Mouse (Mus musculus) forebrain, embryonic 14.5 days (tissue): ENCODE measurements at regions not wholly inside any gene's neighbourhood (a gene's known extent, or its start where the extent isn't known, plus 50 kb on each side); places are given as distances from the start of the nearest gene placed in this dataset.

ENCODE experiments used
- ATAC-seq: fragments of 200-750 bp; cut with Nextera tagmentation; 2 replicates; pipeline ENCODE4 v1.8.0; 2017; ENCODE audit warnings: mild to moderate bottlenecking, moderate library complexity
- DNase-seq: peaks from one replicate; pipeline ENCODE4 v3.0.0-alpha.2; 2015; ENCODE audit warnings: low spot score
- H3K27ac ChIP-seq: fragments of 300-500 bp; sonication (generic); 2 replicates; pipeline ENCODE4 v1.5.1; 2014; ENCODE audit warnings: low read depth, mild to moderate bottlenecking, control low read depth, low read length, moderate library complexity
- H3K27me3 ChIP-seq: fragments of 300-500 bp; sonication (generic); replicated peaks from 2 replicates; pipeline ENCODE4 v1.6.1; 2014; ENCODE audit warnings: low read length, control low read depth, mixed read lengths; ENCODE audit not compliant: control insufficient read depth, insufficient read depth
- H3K36me3 ChIP-seq: fragments of 300-500 bp; sonication (generic); 2 replicates; pipeline ENCODE4 v1.6.1; 2014; ENCODE audit warnings: low read length, control low read depth; ENCODE audit not compliant: control insufficient read depth, insufficient read depth
- H3K4me1 ChIP-seq: fragments of 300-500 bp; sonication (generic); 2 replicates; pipeline ENCODE4 v1.6.1; 2014; ENCODE audit warnings: antibody characterized with exemption, low read length, control low read depth; ENCODE audit not compliant: control insufficient read depth, insufficient read depth
- H3K4me2 ChIP-seq: fragments of 300-500 bp; sonication (generic); 2 replicates; pipeline ENCODE4 v1.6.1; 2014; ENCODE audit warnings: mild to moderate bottlenecking, control low read depth, low read length
- H3K4me3 ChIP-seq: fragments of 300-500 bp; sonication (generic); 2 replicates; pipeline ENCODE4 v1.5.1; 2014; ENCODE audit warnings: low read depth, low read length, control low read depth
- H3K9ac ChIP-seq: fragments of 300-500 bp; sonication (generic); 2 replicates; pipeline ENCODE4 v1.6.1; 2014; ENCODE audit warnings: mild to moderate bottlenecking, low read length, control low read depth, moderate library complexity
- H3K9me3 ChIP-seq: fragments of 300-500 bp; sonication (generic); replicated peaks from 2 replicates; pipeline ENCODE4 v1.6.1; 2016; ENCODE audit warnings: low read length, control low read depth, mixed read lengths; ENCODE audit not compliant: control insufficient read depth
- whole genome bisulfite sequencing: fragments of 180-500 bp; shearing (Covaris S2); extraction: QIAGEN DNeasy Blood & Tissue Kit; methylation state at CpG from one replicate; pipeline ENCODE4 v1.1.7; 2014; 5-methylcytosine and 5-hydroxymethylcytosine counted together

GRCm38 (mm10) chr7:37006921-37007320 lies 309.0 kb downstream of the Tshz3 start:
- Histone ChIP-seq H3K27me3 (no peaks in the 10 kb centered on the region), H3K36me3 (no peaks in the 10 kb centered on the region), H3K27ac (no peak overlapping the region), H3K4me3 (no peak overlapping the region), H3K4me1 (no peaks in the 10 kb centered on the region), H3K9me3 (no peaks in the 10 kb centered on the region), H3K4me2 (no peak overlapping the region), H3K9ac (no peak overlapping the region)
- DNase-seq (no peak), ATAC-seq (no peak)
- WGBS: 68% methylated on average over 10 of the region's 10 CpGs

- Histone ChIP-seq H3K27ac (no peak overlapping the region), H3K27me3 (no peaks in the 10 kb centered on the region), H3K4me1 (no peaks in the 10 kb centered on the region), H3K4me2 (no peak overlapping the region), H3K9ac (no peak overlapping the region), H3K36me3 (no peaks in the 10 kb centered on the region), H3K4me3 (no peak overlapping the region), H3K9me3 (no peaks in the 10 kb centered on the region)
- 86% methylated on average over 6 of the region's 6 CpGs for WGBS
- ATAC-seq: no peak
- no peak for DNase-seq
Observed at GRCm38 (mm10) chr7:37011180-37011754, 313.3 kb downstream of the Tshz3 start.

DNA sequence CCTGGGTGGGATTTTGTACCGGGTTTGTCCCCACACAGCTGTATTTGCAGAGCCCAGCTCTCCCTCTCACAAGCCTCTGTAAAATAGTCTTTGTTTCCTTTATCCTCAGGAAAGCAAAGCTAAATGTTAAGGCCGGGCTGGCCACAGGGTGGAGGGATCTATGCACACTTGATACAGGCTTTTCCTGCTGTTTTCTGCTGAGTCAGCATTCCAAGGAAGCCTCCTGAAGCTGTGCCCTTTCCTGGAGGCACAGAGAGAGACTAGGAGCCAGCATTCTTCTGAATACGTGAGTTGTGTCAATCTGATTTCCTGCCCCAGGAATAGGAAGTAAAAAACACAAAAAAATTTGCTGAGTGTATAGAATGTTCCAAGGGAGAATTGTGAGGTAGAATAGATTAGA lies 322.2 kb downstream of the Tshz3 start:
- WGBS: 63% methylated on average over 3 of the region's 3 CpGs
- no peak overlapping the region for H3K27ac ChIP-seq
- H3K27me3 ChIP-seq: no peaks in the 10 kb centered on the region
- no peak overlapping the region for H3K4me3 ChIP-seq
- ATAC-seq: no peak
- no peak overlapping the region for H3K4me2 ChIP-seq
- no peak overlapping the region for H3K9ac ChIP-seq
- DNase-seq: no peak
- no peaks in the 10 kb centered on the region for H3K9me3 ChIP-seq
- H3K4me1 ChIP-seq: no peaks in the 10 kb centered on the region
- H3K36me3 ChIP-seq: no peaks in the 10 kb centered on the region

DNA sequence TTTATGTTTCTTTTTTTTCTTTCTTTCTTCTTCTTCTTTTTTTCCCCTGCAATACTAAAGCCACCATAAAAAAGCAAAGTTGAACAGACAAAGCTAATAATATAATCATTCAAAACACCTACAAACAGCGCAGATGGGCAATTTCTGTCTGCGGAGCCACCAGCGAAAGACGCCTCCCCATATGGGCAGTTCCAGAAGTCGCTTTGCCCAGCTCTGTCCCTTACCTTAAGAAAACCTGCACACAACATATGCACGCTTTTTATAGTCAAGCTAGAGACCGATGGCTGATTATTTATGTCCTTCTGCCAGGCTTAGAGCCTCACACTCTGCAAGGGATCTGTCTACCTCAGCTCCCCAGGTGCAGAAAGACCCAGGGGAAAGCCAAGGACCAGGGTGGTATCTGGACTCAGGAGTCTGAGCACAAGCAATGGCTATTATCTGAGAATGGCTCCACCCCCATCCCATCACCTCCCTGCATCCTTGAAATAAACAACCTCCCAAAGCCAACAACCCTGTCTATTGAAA lies 326.6 kb downstream of the Tshz3 start:
- no peaks in the 10 kb centered on the region for H3K9me3 ChIP-seq
- no peak overlapping the region for H3K9ac ChIP-seq
- peak; percentile 52; the same call in 1 of the 2 replicates for ATAC-seq
- H3K4me1 ChIP-seq: no peaks in the 10 kb centered on the region
- H3K27ac ChIP-seq: no peak overlapping the region
- DNase-seq: peak; percentile 39
- no peaks in the 10 kb centered on the region for H3K27me3 ChIP-seq
- H3K4me3 ChIP-seq: no peak overlapping the region
- H3K4me2 ChIP-seq: no peak overlapping the region
- WGBS: 82% methylated on average over 7 of the region's 7 CpGs
- no peaks in the 10 kb centered on the region for H3K36me3 ChIP-seq

DNA sequence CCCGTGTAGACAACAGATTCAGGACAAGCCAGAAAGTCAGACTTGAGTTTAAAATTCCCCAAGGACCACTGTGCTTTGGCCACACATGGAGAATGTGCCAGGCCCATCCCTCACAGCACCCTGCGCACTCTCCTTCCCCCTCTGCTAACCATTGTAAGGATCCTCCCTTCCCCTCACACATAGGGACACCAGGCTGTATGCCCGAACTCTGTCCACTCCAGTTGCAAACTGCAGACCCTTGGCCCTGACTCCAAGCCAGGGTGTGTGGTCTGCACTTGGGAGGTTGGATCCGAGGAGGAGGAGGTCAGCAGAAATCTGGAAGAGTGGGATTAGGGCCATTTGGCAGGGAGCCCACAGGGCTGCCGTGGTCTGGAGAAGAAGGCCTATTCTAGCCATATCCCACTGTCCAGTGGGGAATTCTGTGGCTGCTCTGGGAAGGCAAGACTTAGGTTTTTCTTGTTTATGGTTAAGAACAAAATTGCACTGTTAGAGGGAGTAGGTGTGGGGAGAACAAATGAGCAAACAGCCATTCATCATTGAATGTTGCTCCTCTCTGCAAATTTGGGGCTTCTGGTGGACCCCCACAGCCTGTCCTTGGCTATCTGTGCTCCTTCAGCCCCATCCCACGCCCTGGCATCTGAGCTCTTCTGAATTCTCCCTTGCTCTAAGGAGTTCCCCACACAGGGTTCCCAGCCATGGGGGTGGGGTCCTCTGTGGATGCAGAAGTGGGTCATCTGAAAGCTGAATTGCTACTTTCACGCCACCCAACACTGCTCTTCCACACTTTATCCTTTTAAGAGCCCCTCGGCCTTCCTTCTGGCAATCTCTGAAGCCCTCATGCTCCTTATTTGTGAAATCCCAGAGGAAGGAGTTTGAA lies 366.9 kb downstream of the Tshz3 start:
- H3K27ac ChIP-seq: no peak overlapping the region
- H3K4me3 ChIP-seq: no peak overlapping the region
- no peaks in the 10 kb centered on the region for H3K27me3 ChIP-seq
- H3K9ac ChIP-seq: no peak overlapping the region
- WGBS: 82% methylated on average over 8 of the region's 8 CpGs
- no peaks in the 10 kb centered on the region for H3K36me3 ChIP-seq
- H3K4me2 ChIP-seq: no peak overlapping the region
- H3K9me3 ChIP-seq: no peaks in the 10 kb centered on the region
- DNase-seq: no peak
- H3K4me1 ChIP-seq: no peaks in the 10 kb centered on the region
- no peak for ATAC-seq

GRCm38 (mm10) chr7:37077698-37078097 lies 379.8 kb downstream of the Tshz3 start:
- Histone ChIP-seq H3K9me3 (no peaks in the 10 kb centered on the region), H3K36me3 (no peaks in the 10 kb centered on the region), H3K27ac (no peak overlapping the region), H3K27me3 (no peaks in the 10 kb centered on the region), H3K4me1 (no peaks in the 10 kb centered on the region), H3K4me3 (no peak overlapping the region), H3K9ac (no peak overlapping the region), H3K4me2 (no peak overlapping the region)
- DNase-seq (no peak), ATAC-seq (no peak)
- 53% methylated on average over 6 of the region's 6 CpGs for WGBS

DNA sequence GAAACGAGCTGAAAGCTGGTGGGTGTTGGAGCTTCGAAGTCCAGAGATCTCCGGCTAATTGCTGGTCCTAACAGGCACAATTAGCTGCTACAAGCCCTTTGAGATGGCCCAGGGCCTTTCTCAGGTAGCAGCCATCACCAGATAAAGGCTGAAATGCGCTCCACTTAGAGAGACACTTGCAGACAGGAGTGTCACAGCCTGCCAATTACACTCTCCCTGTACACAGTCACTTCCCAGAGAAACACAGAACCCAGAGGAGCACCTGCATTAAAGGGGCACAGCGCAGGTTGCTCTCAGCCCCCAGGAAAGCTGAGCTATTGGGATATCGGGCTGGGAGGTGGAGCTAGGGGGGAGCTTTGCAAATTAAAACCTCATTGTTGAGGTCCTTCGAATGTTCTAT lies 380.2 kb downstream of the Tshz3 start:
- H3K4me2 ChIP-seq: no peak overlapping the region
- 37% methylated on average over 7 of the region's 7 CpGs for WGBS
- H3K9me3 ChIP-seq: no peaks in the 10 kb centered on the region
- H3K27ac ChIP-seq: no peak overlapping the region
- no peak overlapping the region for H3K4me3 ChIP-seq
- no peaks in the 10 kb centered on the region for H3K36me3 ChIP-seq
- no peaks in the 10 kb centered on the region for H3K27me3 ChIP-seq
- H3K9ac ChIP-seq: no peak overlapping the region
- DNase-seq (peak; percentile 4), ATAC-seq (no peak)
- no peaks in the 10 kb centered on the region for H3K4me1 ChIP-seq

GRCm38 (mm10) chr7:37089726-37090125 lies 391.8 kb downstream of the Tshz3 start:
- Histone ChIP-seq H3K4me3 (no peak overlapping the region), H3K27ac (no peak overlapping the region), H3K9ac (no peak overlapping the region), H3K36me3 (no peaks in the 10 kb centered on the region), H3K4me1 (no peaks in the 10 kb centered on the region), H3K27me3 (no peaks in the 10 kb centered on the region), H3K9me3 (no peaks in the 10 kb centered on the region), H3K4me2 (no peak overlapping the region)
- no peak for DNase-seq
- WGBS: 93% methylated on average over 3 of the region's 3 CpGs
- no peak for ATAC-seq

DNA sequence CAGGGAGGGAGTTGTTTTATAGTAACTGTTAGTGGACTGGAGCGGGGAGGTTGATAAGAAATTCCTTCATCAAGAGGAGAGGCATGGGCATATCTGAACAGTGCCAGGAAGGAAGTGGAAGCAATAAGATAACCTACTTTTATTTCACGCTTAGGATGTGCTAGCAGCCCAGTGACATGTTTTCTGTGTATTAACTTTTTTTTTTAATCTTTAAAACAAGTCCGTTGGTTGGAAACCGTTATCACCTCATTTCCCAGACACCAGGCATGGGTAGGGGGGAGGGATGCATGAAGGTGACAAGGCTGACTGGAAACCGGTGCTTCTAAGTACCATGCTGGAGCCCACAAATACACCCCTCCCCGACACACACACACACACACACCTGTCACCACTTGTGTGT lies 394.7 kb downstream of the Tshz3 start:
- no peaks in the 10 kb centered on the region for H3K27me3 ChIP-seq
- no peaks in the 10 kb centered on the region for H3K36me3 ChIP-seq
- DNase-seq (no peak), ATAC-seq (no peak)
- H3K4me3 ChIP-seq: no peak overlapping the region
- WGBS: 88% methylated on average over 6 of the region's 6 CpGs
- H3K9ac ChIP-seq: no peak overlapping the region
- no peaks in the 10 kb centered on the region for H3K9me3 ChIP-seq
- H3K4me2 ChIP-seq: no peak overlapping the region
- H3K4me1 ChIP-seq: peaks cover 5% of the 10 kb centered on the region; the same call in 1 of the 2 replicates
- no peak overlapping the region for H3K27ac ChIP-seq
